Mouse (Mus musculus) retina, postnatal 1 day (tissue): ENCODE measurements at regions not wholly inside any gene's neighbourhood (a gene's known extent, or its start where the extent isn't known, plus 50 kb on each side); places are given as distances from the start of the nearest gene placed in this dataset.

Source experiments
- DNase-seq: peaks from one replicate; pipeline ENCODE4 v3.0.0-alpha.2; 2012

DNA sequence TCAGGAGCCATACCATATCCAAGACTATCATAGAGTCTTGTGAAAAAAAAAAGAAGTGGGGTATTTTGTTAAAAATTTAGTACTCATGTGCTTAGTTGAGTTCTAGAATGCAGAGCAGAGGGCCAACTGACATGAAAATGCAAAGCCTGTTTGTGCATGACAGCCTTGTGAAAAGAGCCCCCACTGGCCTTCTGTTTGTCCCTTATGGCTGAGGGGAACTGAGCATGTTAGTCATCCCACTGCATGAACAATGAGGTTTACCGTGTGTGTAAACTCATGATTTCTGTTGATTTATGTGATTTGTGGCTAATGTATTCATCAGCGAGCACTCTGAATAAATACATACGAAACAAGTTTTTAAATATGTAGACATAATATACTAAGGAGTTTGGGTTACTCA is 266.1 kb upstream of the Nox3 start:
- no peak for DNase-seq

DNA sequence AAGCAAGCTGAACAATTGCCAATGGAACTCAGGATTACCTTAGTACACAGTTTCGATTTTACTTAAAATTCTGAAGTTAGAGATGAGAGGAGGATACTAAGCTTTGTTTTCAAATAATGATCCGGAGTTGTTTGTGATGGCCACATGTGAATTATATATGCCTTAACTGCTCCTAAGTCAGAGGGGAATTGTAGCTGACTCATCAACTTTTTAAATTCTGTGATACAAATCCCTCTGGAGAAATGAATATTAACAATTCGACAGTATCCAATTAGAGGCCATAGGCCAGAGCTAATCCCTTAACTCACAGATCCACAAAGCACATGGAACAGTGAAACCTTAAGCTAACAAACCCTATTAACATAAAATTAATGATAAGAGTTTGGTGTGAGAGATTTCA is 250.5 kb upstream of the Nox3 start:
- DNase-seq = no peak

DNA sequence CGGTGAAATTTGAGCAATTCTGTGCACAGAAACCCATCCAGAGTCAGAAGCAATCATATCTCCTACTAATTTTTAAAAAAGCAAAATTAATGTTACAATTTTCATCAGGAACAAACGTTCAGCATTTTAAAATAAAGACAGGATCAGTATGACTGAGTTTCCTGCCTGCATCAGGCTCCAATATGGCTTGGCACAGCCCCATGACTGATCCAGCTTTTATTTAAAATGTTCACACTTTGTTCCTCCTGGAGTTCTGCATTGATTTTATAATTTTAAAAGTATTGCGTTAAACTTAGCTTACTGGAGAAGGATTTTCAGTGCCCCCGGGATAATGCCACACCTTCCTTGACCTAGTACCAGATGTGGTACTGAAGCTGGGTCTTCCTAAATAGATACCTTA is 240.3 kb upstream of the Nox3 start:
- DNase-seq = no peak

DNA sequence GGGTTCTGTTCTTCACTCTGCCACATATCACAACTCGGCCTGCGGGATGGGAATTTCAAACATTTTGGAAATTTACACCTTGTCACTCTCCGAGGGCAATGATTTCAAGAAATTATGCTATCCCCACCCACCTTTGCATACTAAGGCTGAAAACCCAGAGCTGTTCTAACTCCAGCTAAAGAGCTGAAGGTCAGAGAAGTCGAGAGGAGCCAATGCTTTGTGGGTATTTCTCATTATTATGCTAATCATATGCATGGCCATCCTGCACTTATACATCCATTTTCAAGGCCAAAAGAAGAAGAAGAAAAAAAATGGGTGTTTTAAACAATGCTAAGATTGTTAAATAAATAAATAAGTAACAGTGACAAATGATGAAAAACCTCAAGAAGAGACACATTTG is 237.1 kb upstream of the Nox3 start:
- DNase-seq = no peak

DNA sequence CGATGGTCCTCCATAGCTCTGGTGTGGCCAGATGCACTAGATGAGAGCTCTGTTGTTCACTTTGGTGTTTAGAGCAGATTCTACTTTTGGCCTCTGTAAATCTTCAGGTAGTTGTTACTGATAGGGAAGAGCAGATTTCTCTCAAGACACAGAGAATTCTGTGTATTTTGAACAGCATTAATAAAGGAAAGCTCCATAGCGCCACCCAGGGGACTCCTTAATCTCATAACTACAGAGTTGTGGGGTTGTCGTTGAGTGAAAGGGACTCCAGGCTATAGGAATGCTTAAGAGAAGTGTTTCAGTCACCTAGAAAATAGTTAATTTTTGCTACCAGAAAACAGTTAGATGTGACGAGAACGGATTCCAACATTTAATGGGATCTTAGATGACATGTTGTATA is 236.0 kb upstream of the Nox3 start:
- DNase-seq = no peak

DNA sequence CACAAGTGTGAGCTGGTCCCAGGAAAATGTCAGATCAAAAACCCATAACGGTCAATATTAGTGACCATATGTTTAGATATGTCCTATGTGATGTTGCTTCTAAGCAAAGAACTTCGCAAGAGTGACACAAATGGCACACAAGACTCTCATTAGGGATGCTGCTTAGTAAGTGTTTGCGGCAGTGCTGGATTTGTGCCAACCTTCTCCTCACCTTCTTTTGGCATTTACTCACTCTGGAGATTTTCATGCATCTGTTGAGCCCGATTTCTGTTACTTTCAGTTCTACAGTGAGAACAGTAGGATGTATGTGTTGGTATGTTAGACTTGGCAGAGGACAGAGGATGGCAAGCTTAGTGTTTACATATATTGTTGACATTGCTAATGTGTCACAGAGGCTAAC is 231.0 kb upstream of the Nox3 start:
- no peak for DNase-seq

DNA sequence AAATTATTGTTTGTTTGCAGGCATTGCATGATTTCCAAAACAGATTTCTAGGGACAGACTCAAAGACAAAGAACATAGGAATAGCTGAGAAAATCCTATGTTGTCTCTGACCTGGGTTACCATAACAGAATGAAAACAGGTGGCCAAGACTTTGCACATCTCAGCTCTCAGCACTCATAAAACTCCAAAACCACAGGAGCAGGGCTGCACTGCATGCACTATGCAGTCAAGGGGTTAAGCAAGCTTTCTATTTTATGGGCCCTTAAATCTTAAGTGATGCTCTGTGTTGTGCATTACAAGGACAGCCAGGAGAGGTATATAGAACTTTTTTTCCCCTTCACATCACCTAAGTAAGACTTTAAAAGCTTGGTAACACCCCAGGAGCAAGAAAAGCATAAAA is 224.2 kb upstream of the Nox3 start:
- DNase-seq = no peak

DNA sequence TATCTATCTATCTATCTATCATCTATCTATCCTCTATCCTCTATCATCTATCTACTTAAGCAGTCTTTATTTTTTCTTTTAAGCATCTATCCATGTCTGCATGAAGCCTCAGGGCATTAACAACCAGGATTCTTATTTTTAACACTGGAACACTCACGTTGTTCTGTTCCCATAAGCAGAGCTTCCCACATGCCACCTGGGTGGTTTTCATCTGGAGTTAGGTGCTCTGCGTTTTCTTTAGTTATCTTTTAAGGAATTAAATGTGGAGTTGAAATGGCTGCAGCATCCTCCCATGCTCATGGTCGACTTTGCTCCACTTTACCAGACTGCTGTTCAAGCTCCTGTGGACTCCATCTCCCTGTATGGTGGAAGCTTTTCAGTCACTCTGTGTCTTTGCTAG is 196.8 kb upstream of the Nox3 start:
- no peak for DNase-seq

DNA sequence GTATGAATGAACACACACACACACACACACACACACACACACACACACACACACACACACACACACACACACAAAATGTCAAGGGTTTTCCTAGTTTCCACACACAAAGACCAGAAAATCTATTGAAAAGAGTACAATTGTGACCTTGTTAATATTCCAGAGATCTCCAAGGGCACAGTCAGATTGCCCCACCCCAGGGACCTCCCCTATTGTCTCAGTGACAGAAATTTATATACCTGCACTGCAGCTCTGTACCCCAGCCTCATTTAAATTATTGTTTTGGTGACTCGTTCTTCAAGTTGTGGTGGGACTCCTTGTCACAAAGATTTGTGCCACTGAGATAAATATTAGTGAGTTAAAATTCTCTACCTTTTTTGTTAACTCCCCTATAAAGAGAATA is 187.1 kb upstream of the Nox3 start:
- DNase-seq = no peak

DNA sequence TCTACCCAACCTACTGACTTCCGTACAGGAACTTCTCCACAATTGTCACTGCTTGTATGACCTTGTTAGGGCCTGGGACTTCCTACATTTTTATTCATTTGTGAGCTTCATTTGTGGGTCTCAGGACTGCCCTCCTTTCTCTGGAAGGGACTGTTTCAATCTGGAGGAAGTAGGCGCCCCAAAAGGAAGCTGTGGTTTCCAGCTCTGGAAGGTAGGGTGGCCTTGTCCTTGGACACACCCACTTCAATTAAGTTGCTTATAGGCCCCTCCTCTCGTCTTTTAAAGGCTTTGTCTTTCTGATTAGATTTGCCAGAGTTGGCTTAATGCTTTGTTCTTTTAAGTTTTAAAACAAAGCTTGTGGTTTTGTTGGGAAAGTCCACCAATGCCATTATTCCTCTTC is 183.0 kb upstream of the Nox3 start:
- no peak for DNase-seq

DNA sequence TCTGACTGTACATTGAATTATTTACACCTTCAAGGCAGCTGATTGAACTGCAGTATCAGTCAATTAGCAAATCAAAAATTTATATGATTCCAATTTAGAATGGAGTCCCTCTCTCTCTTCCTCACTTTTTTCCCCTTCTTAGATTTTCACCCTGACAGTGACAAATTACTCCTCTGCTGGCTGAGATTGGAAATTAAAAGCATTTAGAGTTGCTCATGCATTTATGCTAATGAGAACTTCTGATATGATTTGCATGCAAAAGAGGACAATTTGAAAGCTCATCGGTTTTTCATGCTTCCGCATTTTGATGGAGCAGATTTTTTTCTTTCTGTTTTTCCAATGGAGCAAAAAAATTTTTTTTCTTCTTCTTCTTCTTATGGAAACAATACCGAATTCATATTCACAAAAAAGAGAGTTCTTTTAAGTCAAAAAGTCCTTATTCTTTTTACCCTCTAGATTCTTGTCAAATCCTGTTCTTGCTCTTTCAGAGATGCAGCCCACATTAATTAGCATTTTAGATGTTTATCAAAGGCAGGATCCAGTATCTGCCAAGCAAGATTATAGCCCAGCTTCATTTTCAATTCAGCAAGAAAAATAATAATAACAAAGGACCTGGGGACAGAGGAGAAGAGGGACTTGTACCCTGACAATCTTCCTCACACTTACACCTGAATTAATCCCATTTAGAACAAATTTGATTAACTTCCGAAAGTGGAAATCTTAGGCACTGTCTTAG is 173.6 kb upstream of the Nox3 start:
- no peak for DNase-seq

DNA sequence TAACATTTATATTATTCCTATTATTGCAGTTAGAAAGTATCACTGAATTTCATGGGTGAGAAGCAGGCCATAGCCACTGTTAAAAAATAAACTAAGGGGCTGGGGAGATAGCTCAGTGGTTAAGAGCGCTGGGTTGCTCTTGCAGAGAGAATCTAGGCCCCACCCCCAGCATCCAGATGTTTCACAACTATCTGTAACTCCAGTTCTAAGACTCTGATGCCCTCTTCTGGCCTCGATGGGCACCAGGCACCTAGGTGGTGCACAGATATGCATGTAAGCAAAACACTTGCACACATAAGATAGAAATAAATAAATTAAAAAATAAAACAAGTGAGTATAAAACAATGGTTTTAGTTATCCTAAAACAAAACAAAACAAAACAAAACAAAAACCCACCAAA is 166.3 kb upstream of the Nox3 start:
- DNase-seq = peak; percentile 5

DNA sequence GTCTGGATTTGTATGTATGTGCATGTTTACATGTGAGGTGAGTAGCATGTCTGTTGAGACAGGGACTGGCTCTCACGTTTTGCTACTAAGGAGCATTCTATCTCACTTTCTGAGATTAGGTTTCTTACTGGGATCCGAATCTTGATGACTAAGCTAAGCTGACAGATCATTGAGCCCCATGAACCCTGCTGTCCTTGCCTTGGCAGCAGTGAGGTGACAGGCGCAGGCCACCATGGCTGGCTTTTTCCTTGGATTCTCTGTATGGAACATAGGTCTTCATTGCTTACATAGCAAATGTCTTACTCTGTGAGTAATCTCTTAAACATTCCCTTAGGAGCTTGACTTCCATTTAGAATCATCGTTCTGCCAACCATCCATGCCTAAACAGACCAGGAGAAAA is 140.3 kb upstream of the Nox3 start:
- peak; percentile 6 for DNase-seq

DNA sequence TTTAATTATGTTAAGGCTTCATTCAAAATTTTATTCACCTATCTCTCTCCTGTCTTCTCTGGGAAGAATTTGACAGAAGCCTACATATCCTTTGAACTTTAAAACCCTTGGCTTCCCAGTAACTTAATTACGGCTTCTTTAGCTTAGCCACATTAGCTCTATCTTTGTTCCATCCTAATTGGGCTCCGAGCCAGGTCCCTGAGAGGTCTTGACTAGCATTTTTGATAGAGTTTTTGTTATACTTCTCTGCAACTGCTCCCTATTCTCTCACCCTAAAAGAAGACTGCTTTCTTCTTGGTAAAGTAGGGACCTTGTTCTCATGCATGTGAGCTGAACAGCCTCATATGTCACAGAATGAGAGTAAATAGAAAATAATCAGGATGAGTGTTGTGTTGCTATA is 115.1 kb upstream of the Nox3 start:
- DNase-seq = no peak

DNA sequence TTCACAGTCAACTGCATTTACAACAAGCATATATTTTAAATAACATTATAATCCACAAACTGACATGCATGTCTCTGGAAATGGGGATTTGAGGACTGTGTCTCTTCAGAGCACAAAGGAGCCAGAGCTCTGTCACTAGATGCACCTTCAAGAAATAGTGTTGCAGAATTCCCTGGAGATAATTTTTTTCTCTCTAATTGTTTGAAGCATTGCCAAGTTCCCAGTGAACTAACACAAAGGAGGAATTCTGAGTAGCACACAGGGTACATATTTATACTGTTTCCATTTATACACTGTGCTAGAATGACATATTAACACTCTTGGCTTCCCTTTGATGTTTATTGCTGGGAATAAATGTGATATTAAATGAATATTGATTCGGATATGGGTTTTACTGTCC is 107.4 kb upstream of the Nox3 start:
- DNase-seq = no peak

DNA sequence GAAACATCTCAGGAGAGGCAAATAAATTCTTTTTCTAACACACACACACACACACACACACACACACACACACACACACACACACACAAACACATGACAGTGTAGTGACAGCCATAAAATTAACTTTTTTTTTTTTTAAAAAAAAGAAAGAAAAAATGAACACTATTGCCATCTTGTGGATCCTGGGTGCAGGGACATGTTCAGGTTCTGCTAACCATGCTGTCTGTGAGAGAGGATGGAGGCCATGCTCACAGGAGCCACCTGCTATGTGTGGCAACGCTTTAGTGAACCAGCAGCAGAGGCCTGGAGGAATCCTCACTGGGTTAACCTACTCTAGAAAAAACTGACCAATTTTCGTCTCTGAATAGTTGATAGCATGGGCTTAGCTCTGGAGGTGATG is 96.5 kb upstream of the Nox3 start:
- DNase-seq = peak; percentile 38

DNA sequence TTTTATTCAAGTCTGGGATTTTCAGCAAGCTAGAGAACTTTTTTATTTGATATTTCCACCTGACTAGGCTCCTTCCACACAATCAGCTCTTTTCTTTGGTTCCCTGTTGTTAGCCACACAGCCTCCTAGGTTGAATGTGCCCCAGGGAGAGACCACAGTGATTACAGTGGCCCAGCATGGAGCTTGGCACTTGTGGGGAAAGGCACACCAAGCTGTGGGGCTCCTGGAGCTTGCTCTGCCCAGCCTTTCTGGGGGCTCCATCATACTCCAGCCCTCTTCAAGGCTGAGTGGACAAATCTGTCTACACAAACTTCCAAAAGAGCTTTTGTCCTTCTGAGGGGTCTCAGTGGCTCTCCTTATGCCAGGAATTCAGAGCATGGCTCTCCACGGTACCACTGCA is 86.1 kb upstream of the Nox3 start:
- no peak for DNase-seq

DNA sequence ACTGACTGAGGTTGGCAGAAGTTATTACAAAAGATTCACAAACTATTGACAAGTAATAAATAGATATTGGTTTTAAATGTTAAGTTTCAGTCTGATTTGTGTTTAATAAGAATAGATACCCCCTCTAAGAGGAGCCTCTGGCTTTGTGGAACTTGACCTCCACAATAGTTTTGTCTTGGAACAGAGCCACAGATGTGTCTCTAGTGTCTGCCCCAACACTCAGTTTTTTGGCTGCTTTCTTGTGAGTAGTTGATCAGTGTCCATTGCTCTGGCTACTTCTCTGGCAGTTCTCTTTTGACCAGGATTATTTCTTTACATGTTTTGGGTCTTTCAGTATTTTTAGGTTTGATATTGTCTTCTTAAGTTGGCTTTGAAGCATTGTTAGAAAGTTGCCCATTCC is 81.6 kb upstream of the Nox3 start:
- no peak for DNase-seq

DNA sequence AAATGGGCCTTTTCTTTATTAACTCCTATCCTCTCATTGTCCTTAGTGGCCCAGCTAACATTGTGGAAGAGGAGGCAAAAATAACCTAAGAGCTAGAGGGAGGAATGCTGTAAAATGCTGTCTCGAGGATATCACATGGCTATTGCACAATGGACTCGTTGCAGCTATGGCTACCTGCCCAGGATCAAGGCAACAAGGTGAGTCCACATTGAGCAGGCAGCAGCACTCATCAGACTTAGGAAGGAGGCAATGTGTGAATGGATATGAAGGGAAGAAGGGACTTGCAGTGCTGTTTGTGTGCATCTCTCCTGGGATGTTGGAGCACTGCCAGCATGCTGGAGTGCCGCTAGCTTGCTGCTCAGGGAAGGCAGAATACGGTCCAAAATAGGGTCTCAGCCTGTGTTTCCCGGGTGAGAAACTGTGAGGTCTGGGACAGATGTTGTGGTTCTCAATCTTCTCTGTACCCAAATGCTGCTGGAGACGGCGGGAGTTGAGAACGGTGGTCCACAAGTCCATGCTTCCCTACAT is 51.8 kb upstream of the Nox3 start:
- no peak for DNase-seq
